Mouse (Mus musculus): ENCODE measurements around the gene Snrpd3. TPM values are rescaled to one million over a fixed set of nuclear protein-coding genes. Genes with fewer than 3 reads are reported as not detected.
"Not testable (repeated sequence)": the region's sequence is repeated elsewhere in the genome, so short reads cannot be mapped to it uniquely, and the experiment has no call there.

The Snrpd3 gene
- polyA plus RNA-seq, 1 experiment from 2014 or later: 70.2 TPM

DNA sequence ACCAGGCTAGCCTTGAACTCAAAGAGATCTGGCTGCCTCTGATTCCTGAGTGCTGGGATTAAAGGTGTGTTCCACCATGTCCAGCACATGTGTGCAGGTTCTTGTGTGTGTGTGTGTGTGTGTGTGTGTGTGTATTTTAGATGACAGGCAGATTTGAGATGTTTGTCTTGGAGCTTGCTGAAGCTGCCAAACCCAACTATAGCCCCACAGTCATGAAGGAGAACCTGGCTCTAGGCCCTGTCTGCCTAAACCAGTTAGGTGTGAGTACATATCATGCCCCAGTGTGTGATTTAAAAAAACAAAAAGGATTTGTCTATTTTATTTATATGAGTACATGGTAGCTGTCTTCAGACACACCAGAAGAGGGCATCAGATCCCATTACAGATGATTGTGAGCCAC is 21.4 kb upstream of the Snrpd3 start:
- no peak overlapping the region for H3K27ac ChIP-seq (replicated peaks)
- TF ChIP-seq CTCF (IDR thresholded peaks at IDR 0.05; ENCODE audit: low read depth) (no peak), EP300 (optimal IDR thresholded peaks at IDR 0.05) (no peak)
- no peak overlapping the region for H3K4me3 ChIP-seq (ENCODE audit: low read depth, low read length)
- no peaks in the 10 kb centered on the region for H3K36me3 ChIP-seq (ENCODE audit: control insufficient read depth, insufficient read depth, low read length)
- no peak overlapping the region for H3K4me2 ChIP-seq (replicated peaks; ENCODE audit: low read depth)
- no peak overlapping the region for H3K9ac ChIP-seq (ENCODE audit: low read length)
- ATAC-seq (ENCODE audit: low FRiP score, low TSS enrichment): no peak
- no peaks in the 10 kb centered on the region for H3K4me1 ChIP-seq (replicated peaks; ENCODE audit: control insufficient read depth, insufficient read depth)
- H3K27me3 ChIP-seq (ENCODE audit: control insufficient read depth, insufficient read depth, low read length): no peaks in the 10 kb centered on the region
- no peaks in the 10 kb centered on the region for H3K9me3 ChIP-seq (ENCODE audit: control insufficient read depth, low read length)
- no peak for DNase-seq (ENCODE audit: low spot score)

DNA sequence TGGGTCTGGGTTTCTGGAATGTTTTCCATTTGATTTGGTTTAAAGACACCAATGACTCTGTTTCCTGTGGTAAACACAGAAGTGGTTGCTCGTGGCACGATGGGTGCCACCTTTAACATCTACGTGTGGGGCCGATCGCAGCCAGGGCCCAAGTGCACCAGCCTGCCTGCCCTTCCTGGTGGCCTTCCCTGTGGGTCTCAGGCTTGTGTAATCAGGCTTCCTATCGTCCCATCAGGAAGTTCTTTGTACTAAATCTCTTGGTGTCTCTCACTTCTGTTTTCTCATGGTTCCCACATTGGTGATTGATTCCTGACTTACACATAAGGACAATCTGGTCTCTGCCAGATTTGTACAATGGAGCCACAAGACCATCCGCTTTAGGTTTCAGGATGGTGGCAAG is 18.1 kb upstream of the Snrpd3 start:
- WGBS: 75% methylated on average over 7 of the region's 7 CpGs
- not testable (repeated sequence) for H3K27ac ChIP-seq (replicated peaks); H3K4me3 ChIP-seq (ENCODE audit: low read depth, low read length); H3K27me3 ChIP-seq (ENCODE audit: control insufficient read depth, insufficient read depth, low read length); H3K4me1 ChIP-seq (replicated peaks; ENCODE audit: control insufficient read depth, insufficient read depth); H3K4me2 ChIP-seq (replicated peaks; ENCODE audit: low read depth); DNase-seq (ENCODE audit: low spot score); H3K36me3 ChIP-seq (ENCODE audit: control insufficient read depth, insufficient read depth, low read length); H3K9ac ChIP-seq (ENCODE audit: low read length); ATAC-seq (ENCODE audit: low FRiP score, low TSS enrichment); H3K9me3 ChIP-seq (ENCODE audit: control insufficient read depth, low read length)

DNA sequence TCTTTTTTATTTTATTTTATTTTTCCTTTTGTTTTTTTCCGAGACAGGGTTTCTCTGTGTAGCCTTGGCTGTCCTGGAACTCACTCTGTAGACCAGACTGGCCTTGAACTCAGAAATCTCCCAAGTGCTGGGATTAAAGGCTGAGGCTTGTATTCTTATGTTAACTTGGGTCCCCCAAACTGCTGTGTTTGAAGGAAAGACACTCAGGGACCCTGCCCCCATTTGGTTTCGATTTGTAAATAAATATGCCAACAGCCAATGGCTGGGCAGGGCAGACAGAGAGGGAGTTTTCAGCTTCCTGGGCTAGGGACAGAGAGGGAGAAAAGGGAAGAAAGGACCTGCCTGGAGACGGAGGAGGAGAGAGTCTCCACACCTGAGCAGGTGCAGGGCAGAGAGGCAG is 17.6 kb upstream of the Snrpd3 start:
- DNase-seq (ENCODE audit: low spot score): no peak
- Histone ChIP-seq H3K4me1 (replicated peaks; ENCODE audit: control insufficient read depth, insufficient read depth) (no peaks in the 10 kb centered on the region; the same call in 1 of the 2 replicates), H3K4me2 (replicated peaks; ENCODE audit: low read depth) (no peak overlapping the region), H3K9me3 (ENCODE audit: control insufficient read depth, low read length) (no peaks in the 10 kb centered on the region), H3K9ac (ENCODE audit: low read length) (no peak overlapping the region), H3K36me3 (ENCODE audit: control insufficient read depth, insufficient read depth, low read length) (no peaks in the 10 kb centered on the region), H3K27ac (replicated peaks) (no peak overlapping the region), H3K27me3 (ENCODE audit: control insufficient read depth, insufficient read depth, low read length) (no peaks in the 10 kb centered on the region), H3K4me3 (ENCODE audit: low read depth, low read length) (no peak overlapping the region)
- ATAC-seq (ENCODE audit: low FRiP score, low TSS enrichment): no peak
- WGBS: 50% methylated on average over 3 of the region's 3 CpGs
- TF ChIP-seq CTCF (IDR thresholded peaks at IDR 0.05; ENCODE audit: low read depth): no peak
- TF ChIP-seq EP300 (optimal IDR thresholded peaks at IDR 0.05): no peak

- H3K36me3 ChIP-seq (ENCODE audit: control insufficient read depth, insufficient read depth, low read length): no peaks in the 10 kb centered on the region
- H3K27me3 ChIP-seq (ENCODE audit: control insufficient read depth, insufficient read depth, low read length): no peaks in the 10 kb centered on the region
- WGBS: 36% methylated on average over 7 of the region's 7 CpGs
- no peak overlapping the region for H3K4me2 ChIP-seq (replicated peaks; ENCODE audit: low read depth)
- no peak for TF ChIP-seq EP300 (optimal IDR thresholded peaks at IDR 0.05)
- no peak for TF ChIP-seq CTCF (IDR thresholded peaks at IDR 0.05; ENCODE audit: low read depth)
- H3K9ac ChIP-seq (ENCODE audit: low read length): no peak overlapping the region
- H3K4me3 ChIP-seq (ENCODE audit: low read depth, low read length): no peak overlapping the region
- no peak overlapping the region for H3K27ac ChIP-seq (replicated peaks)
- no peak for ATAC-seq (ENCODE audit: low FRiP score, low TSS enrichment)
- DNase-seq (ENCODE audit: low spot score): no peak
- H3K9me3 ChIP-seq (ENCODE audit: control insufficient read depth, low read length): no peaks in the 10 kb centered on the region
- no peaks in the 10 kb centered on the region; the same call in 1 of the 2 replicates for H3K4me1 ChIP-seq (replicated peaks; ENCODE audit: control insufficient read depth, insufficient read depth)
These were observed 17.0 kb upstream of the Snrpd3 start for GRCm38 (mm10) chr10:75500345-75500744.

DNA sequence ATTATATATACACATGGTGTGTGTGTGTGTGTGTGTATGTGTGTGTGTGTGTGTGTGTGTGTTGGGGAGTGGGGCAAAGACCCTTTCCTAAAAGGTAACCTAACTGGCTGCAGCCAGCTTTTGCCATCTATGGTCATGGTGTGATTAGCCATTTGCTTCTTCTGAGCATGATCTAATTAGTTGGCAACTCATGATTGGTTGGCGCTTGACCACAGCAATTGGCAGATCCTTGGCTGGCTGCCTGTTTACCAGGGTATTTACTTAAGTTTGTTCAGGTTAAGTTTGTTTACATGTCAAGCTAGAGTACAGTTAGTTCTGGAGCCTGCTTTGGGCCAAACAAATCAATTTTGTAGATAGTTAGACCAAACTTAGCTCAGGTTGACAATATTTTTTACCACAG is 15.7 kb upstream of the Snrpd3 start:
- no peak overlapping the region for H3K4me3 ChIP-seq (ENCODE audit: low read depth, low read length)
- H3K27ac ChIP-seq (replicated peaks): no peak overlapping the region
- H3K4me1 ChIP-seq (replicated peaks; ENCODE audit: control insufficient read depth, insufficient read depth): no peaks in the 10 kb centered on the region; the same call in 1 of the 2 replicates
- ATAC-seq (ENCODE audit: low FRiP score, low TSS enrichment) (no peak), DNase-seq (ENCODE audit: low spot score) (no peak)
- H3K27me3 ChIP-seq (ENCODE audit: control insufficient read depth, insufficient read depth, low read length): no peaks in the 10 kb centered on the region
- H3K9me3 ChIP-seq (ENCODE audit: control insufficient read depth, low read length): no peaks in the 10 kb centered on the region
- TF ChIP-seq EP300 (optimal IDR thresholded peaks at IDR 0.05) (no peak), CTCF (IDR thresholded peaks at IDR 0.05; ENCODE audit: low read depth) (no peak)
- H3K4me2 ChIP-seq (replicated peaks; ENCODE audit: low read depth): no peak overlapping the region
- no peak overlapping the region for H3K9ac ChIP-seq (ENCODE audit: low read length)
- WGBS: 92% methylated on average over 1 of the region's 1 CpGs
- no peaks in the 10 kb centered on the region for H3K36me3 ChIP-seq (ENCODE audit: control insufficient read depth, insufficient read depth, low read length)

GRCm38 (mm10) chr10:75503692-75504091 is 13.7 kb upstream of the Snrpd3 start:
- Histone ChIP-seq H3K27ac (replicated peaks) (no peak overlapping the region), H3K9ac (ENCODE audit: low read length) (no peak overlapping the region), H3K36me3 (ENCODE audit: control insufficient read depth, insufficient read depth, low read length) (peaks cover 9% of the 10 kb centered on the region), H3K27me3 (ENCODE audit: control insufficient read depth, insufficient read depth, low read length) (no peaks in the 10 kb centered on the region), H3K4me3 (ENCODE audit: low read depth, low read length) (no peak overlapping the region), H3K4me1 (replicated peaks; ENCODE audit: control insufficient read depth, insufficient read depth) (no peaks in the 10 kb centered on the region; the same call in 1 of the 2 replicates), H3K9me3 (ENCODE audit: control insufficient read depth, low read length) (no peaks in the 10 kb centered on the region), H3K4me2 (replicated peaks; ENCODE audit: low read depth) (no peak overlapping the region)
- WGBS: 90% methylated on average over 7 of the region's 7 CpGs
- TF ChIP-seq EP300 (optimal IDR thresholded peaks at IDR 0.05): no peak
- TF ChIP-seq CTCF (IDR thresholded peaks at IDR 0.05; ENCODE audit: low read depth): no peak
- ATAC-seq (ENCODE audit: low FRiP score, low TSS enrichment) (no peak), DNase-seq (ENCODE audit: low spot score) (no peak)
